Mouse (Mus musculus) thymus, adult 2 months (tissue): ENCODE data around the gene Zmiz1. TPM values are rescaled to one million over a fixed set of nuclear protein-coding genes. Genes with fewer than 3 reads are reported as not detected.

ENCODE experiments used
- DNase-seq: peaks from one replicate; pipeline ENCODE4 v3.0.0; 2021
- H3K27ac ChIP-seq: fragments of 200-500 bp; 2 replicates; pipeline ENCODE4 v1.5.1; 2012; ENCODE audit warnings: low read length, control low read depth; ENCODE audit not compliant: control insufficient read depth, insufficient read depth
- H3K27me3 ChIP-seq: fragments of 200-500 bp; 2 replicates; pipeline ENCODE4 v1.6.1; 2012; ENCODE audit warnings: mild to moderate bottlenecking, low read length, moderate library complexity, mixed read lengths; ENCODE audit not compliant: control insufficient read depth, insufficient read depth
- H3K36me3 ChIP-seq: fragments of 200-500 bp; 2 replicates; pipeline ENCODE4 v1.6.1; 2012; ENCODE audit warnings: mild to moderate bottlenecking, low read length, moderate library complexity; ENCODE audit not compliant: control insufficient read depth, insufficient read depth
- H3K4me1 ChIP-seq: fragments of 200-500 bp; replicated peaks from 2 replicates; pipeline ENCODE4 v1.6.1; 2012; ENCODE audit warnings: low read length; ENCODE audit not compliant: control insufficient read depth, insufficient read depth
- H3K4me3 ChIP-seq: fragments of 200-500 bp; 2 replicates; pipeline ENCODE4 v1.5.1; 2012; ENCODE audit warnings: mild to moderate bottlenecking, low read length, control low read depth, moderate library complexity; ENCODE audit not compliant: control insufficient read depth, insufficient read depth
- CTCF ChIP-seq: fragments of 200-500 bp; IDR thresholded peaks from 2 replicates; pipeline ENCODE4 v1.5.1; 2012; ENCODE audit warnings: mild to moderate bottlenecking, control low read depth, low read length, moderate library complexity, borderline replicate concordance; ENCODE audit not compliant: control insufficient read depth, poor library complexity, insufficient read depth; ENCODE audit errors: extremely low read depth
- POLR2A ChIP-seq: fragments of 200-500 bp; IDR thresholded peaks from 2 replicates; pipeline ENCODE4 v1.6.1; 2012; ENCODE audit warnings: mild to moderate bottlenecking, low read length, control low read depth, moderate library complexity; ENCODE audit not compliant: control insufficient read depth, poor library complexity, insufficient read depth; ENCODE audit errors: extremely low read depth
- WGBS: fragments of 180-500 bp; shearing (Covaris S2); methylation state at CpG from one replicate; pipeline ENCODE4 v1.1.7; 2018; 5-methylcytosine and 5-hydroxymethylcytosine counted together
- polyA plus RNA-seq: library from polyadenylated mRNA; depleted of rRNA; stranded (reverse); fragments of >200 nt; gene quantifications from 2 replicates; pipeline ENCODE4 v1.2.3, GENCODE M21; 2012

The Zmiz1 gene
- polyA plus RNA-seq, 1 experiment: 58.9 TPM

GRCm38 (mm10) chr14:25530815-25531214, 71.8 kb downstream of the Zmiz1 start:
- Histone ChIP-seq H3K27me3 (no peaks in the 10 kb centered on the region), H3K4me3 (no peak overlapping the region), H3K36me3 (no peaks in the 10 kb centered on the region), H3K4me1 (peaks cover 11% of the 10 kb centered on the region), H3K27ac (no peak overlapping the region)
- DNase-seq: no peak
- whole genome bisulfite sequencing: 70% methylated on average over 5 of the region's 5 CpGs
- no peak for TF ChIP-seq CTCF
- TF ChIP-seq POLR2A: no peak

- Histone ChIP-seq H3K4me3 (no peak overlapping the region), H3K27me3 (no peaks in the 10 kb centered on the region), H3K4me1 (peaks cover 8% of the 10 kb centered on the region), H3K27ac (no peak overlapping the region), H3K36me3 (no peaks in the 10 kb centered on the region)
- WGBS: 91% methylated on average over 3 of the region's 3 CpGs
- no peak for DNase-seq
- no peak for TF ChIP-seq CTCF
- no peak for TF ChIP-seq POLR2A
Observed at GRCm38 (mm10) chr14:25533010-25533409, 74.0 kb downstream of the Zmiz1 start.

GRCm38 (mm10) chr14:25533631-25534395, 74.8 kb downstream of the Zmiz1 start:
- Histone ChIP-seq H3K27me3 (no peaks in the 10 kb centered on the region), H3K4me1 (peaks cover 13% of the 10 kb centered on the region), H3K27ac (no peak overlapping the region), H3K36me3 (no peaks in the 10 kb centered on the region), H3K4me3 (no peak overlapping the region)
- no peak for DNase-seq
- 45% methylated on average over 9 of the region's 9 CpGs for WGBS
- TF ChIP-seq CTCF (no peak), POLR2A (no peak)

GRCm38 (mm10) chr14:25534396-25534769, 75.4 kb downstream of the Zmiz1 start:
- no peak for DNase-seq
- H3K4me1 ChIP-seq: peaks cover 14% of the 10 kb centered on the region
- H3K4me3 ChIP-seq: no peak overlapping the region
- no peak overlapping the region for H3K27ac ChIP-seq
- no peaks in the 10 kb centered on the region for H3K27me3 ChIP-seq
- TF ChIP-seq POLR2A (no peak), CTCF (no peak)
- H3K36me3 ChIP-seq: no peaks in the 10 kb centered on the region

- DNase-seq: no peak
- Histone ChIP-seq H3K4me1 (peaks cover 12% of the 10 kb centered on the region), H3K27me3 (no peaks in the 10 kb centered on the region), H3K36me3 (no peaks in the 10 kb centered on the region), H3K27ac (no peak overlapping the region), H3K4me3 (no peak overlapping the region)
- no peak for TF ChIP-seq CTCF
- 73% methylated on average over 11 of the region's 11 CpGs for WGBS
Observed at GRCm38 (mm10) chr14:25534918-25535582, 76.1 kb downstream of the Zmiz1 start.

- Histone ChIP-seq H3K4me3 (no peak overlapping the region), H3K4me1 (peaks cover 11% of the 10 kb centered on the region), H3K27ac (no peak overlapping the region), H3K27me3 (no peaks in the 10 kb centered on the region), H3K36me3 (no peaks in the 10 kb centered on the region)
- DNase-seq: no peak
- no peak for TF ChIP-seq POLR2A
- no peak for TF ChIP-seq CTCF
- 95% methylated on average over 4 of the region's 4 CpGs for WGBS
Observed at GRCm38 (mm10) chr14:25535583-25535943, 76.6 kb downstream of the Zmiz1 start.

GRCm38 (mm10) chr14:25536476-25536875, 77.5 kb downstream of the Zmiz1 start:
- no peak for DNase-seq
- WGBS: 95% methylated on average over 8 of the region's 8 CpGs
- TF ChIP-seq CTCF: no peak
- TF ChIP-seq POLR2A: no peak
- H3K4me3 ChIP-seq: no peak overlapping the region
- H3K36me3 ChIP-seq: no peaks in the 10 kb centered on the region
- no peaks in the 10 kb centered on the region for H3K27me3 ChIP-seq
- H3K27ac ChIP-seq: no peak overlapping the region
- H3K4me1 ChIP-seq: peaks cover 18% of the 10 kb centered on the region
